Mouse (Mus musculus): Measurements from ENCODE around the gene Hoxa6. TPM values are rescaled to one million over a fixed set of nuclear protein-coding genes. Genes with fewer than 3 reads are reported as not detected.

Hoxa6 gene
- polyA plus RNA-seq, 1 experiment from 2014 or later = 20.3 TPM

DNA sequence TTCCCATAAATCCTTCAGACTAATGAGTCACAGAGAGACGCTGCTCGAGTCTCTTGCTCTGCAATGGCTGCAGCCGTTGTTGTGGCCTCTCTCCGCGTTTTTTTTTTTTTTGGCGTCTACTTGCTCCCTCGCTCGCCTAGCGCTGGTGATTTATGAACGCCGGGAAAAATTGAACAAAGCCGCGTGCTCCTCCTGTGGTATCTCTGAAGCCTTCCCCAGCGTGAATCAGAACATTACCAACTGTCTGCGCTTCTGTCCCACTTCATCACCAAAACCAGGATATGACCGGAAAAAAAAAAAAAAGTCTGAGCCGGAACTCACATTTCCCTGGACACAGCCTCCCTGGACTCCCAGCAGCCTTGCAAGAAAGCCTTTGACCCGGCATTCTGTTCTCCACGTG lies 23.3 kb downstream of the Hoxa6 start:
- H3K4me2 ChIP-seq = peak overlapping the region; percentile 48
- peak overlapping the region; percentile 82 for H3K27ac ChIP-seq (replicated peaks)
- ATAC-seq (ENCODE audit: low read depth) = no peak
- no peaks in the 10 kb centered on the region for H3K27me3 ChIP-seq
- peaks cover 20% of the 10 kb centered on the region for H3K36me3 ChIP-seq
- H3K4me3 ChIP-seq = peak overlapping the region; percentile 18
- under 1% methylated on average over 19 of the region's 19 CpGs for whole genome bisulfite sequencing
- peak overlapping the region; percentile 60 for H3K9ac ChIP-seq
- peaks cover 100% of the 10 kb centered on the region for H3K4me1 ChIP-seq (replicated peaks)
- no peaks in the 10 kb centered on the region for H3K9me3 ChIP-seq

DNA sequence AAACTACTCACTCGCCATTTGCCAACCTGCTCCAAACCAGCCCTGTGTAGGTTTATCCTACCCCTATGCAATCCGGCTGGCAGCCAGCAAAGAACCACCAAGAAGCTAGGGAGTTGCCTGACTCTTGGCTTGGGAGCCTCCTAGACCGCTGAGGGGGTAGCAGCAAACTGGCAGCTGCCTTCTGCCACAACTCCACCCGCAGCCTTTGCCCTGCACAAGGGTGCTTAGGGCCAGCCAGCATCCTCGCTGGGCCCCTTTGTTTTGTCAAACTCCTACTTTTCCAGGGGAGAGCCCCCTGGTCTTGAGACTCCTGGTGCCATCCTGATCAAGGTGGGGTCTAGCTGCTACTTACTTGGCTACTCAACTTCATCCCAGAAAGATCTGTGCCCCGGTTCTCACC lies 23.9 kb downstream of the Hoxa6 start:
- Histone ChIP-seq H3K27ac (replicated peaks) (peak overlapping the region; percentile 82), H3K36me3 (peaks cover 14% of the 10 kb centered on the region), H3K27me3 (no peaks in the 10 kb centered on the region), H3K4me3 (peak overlapping the region; percentile 18; the same call in 1 of the 2 replicates), H3K4me2 (peak overlapping the region; percentile 48), H3K4me1 (replicated peaks) (peaks cover 100% of the 10 kb centered on the region), H3K9me3 (no peaks in the 10 kb centered on the region), H3K9ac (peak overlapping the region; percentile 60)
- ATAC-seq (ENCODE audit: low read depth) = no peak
- WGBS = 10% methylated on average over 6 of the region's 6 CpGs

DNA sequence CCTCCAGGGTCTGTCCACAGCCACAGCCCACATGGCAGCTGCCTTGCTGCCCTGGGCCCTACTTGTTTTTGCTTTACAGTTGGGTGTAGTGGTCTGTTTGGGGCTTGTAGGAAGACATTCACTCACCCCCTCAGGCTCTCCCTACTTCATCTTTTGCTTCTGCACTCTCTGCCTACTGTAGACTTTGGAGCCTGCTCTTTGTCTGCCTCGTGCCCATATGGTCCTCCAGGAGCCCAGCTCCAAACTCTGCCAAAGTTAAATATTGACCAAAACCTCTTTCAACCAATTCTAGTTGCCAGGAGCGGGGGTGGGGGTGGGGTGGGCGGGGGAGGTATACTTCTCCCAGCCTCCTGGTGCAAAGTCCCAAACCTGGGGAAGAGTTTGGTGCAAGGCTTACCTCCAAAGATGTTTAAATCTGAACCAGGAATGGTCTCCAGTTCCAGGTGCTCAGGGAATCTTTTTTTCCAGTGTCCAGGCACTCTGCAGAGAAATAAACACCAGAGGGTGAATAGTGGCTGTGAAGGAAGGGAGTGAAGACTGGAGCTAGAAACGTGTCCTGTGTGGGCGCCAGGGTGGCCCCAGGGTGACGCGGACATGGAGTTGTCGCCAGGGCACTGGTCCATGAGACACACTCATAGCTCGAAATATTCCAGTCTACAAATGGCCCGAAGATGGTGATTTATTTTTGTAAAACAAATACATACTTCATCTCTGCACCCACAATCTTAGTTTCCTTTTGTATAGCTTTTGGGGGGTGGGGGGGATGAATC lies 25.0 kb downstream of the Hoxa6 start:
- ATAC-seq (ENCODE audit: low read depth) = no peak
- Histone ChIP-seq H3K27me3 (no peaks in the 10 kb centered on the region), H3K9me3 (no peaks in the 10 kb centered on the region), H3K4me2 (peak overlapping the region; percentile 48), H3K27ac (replicated peaks) (peak overlapping the region; percentile 82), H3K4me3 (no peak overlapping the region), H3K36me3 (peaks cover 8% of the 10 kb centered on the region), H3K4me1 (replicated peaks) (peaks cover 100% of the 10 kb centered on the region), H3K9ac (peak overlapping the region; percentile 60)
- WGBS = 13% methylated on average over 10 of the region's 10 CpGs

DNA sequence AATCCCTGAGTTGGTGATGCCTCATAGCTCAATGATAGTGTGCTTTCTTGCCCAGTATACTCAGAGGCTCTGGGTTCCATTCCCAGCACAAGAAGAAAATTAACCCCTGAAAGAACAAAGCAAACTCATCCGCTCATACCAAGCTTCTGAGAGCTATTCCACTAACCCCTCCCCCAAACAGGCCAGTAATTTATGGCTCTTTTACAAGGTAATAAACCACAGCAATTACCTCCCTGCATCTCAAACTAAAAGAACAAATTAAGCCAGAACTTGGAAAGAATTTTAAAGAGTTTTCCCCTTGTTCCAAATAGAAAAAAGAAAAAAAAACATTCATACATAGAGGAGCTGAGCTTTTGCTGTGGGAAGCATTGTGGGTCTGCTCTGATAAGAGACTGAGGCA lies 25.7 kb downstream of the Hoxa6 start:
- no peaks in the 10 kb centered on the region for H3K27me3 ChIP-seq
- H3K9ac ChIP-seq = 0 out of 2 replicates have a peak overlapping the region, but pooled peaks have one; percentile 60

DNA sequence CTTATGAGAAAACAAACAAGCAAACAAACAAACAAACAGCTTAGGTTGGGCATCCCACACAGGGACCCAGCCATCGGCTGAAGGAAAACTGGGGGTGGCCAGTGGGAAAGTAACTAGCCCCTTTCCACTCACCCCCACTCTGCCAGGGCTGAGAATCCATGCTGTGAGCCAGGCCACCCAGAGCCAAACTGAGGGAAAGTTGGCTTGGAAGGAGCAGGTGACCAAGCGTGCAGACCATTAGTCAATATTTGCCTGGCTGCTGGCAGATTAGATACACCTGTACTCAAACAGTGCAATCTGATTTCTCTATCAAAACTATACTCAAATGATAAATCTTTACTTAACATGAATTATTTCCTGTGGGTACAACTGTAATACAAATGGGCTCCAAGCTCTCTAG lies 26.5 kb downstream of the Hoxa6 start:
- Histone ChIP-seq H3K27ac (replicated peaks) (no peak overlapping the region; the same call in 1 of the 2 replicates), H3K9me3 (no peaks in the 10 kb centered on the region), H3K36me3 (peaks cover 8% of the 10 kb centered on the region), H3K4me2 (peak overlapping the region; percentile 75), H3K9ac (0 out of 2 replicates have a peak overlapping the region, but pooled peaks have one; percentile 95), H3K27me3 (no peaks in the 10 kb centered on the region), H3K4me3 (no peak overlapping the region), H3K4me1 (replicated peaks) (peaks cover 100% of the 10 kb centered on the region)
- 11% methylated on average over 2 of the region's 2 CpGs for WGBS
- ATAC-seq (ENCODE audit: low read depth) = no peak

More for the DNA sequence above, 25.7 kb downstream of the Hoxa6 start:
- Histone ChIP-seq H3K9me3 (no peaks in the 10 kb centered on the region), H3K27ac (replicated peaks) (peak overlapping the region; percentile 82), H3K36me3 (peaks cover 8% of the 10 kb centered on the region), H3K4me3 (no peak overlapping the region), H3K4me1 (replicated peaks) (peaks cover 100% of the 10 kb centered on the region), H3K4me2 (peak overlapping the region; percentile 48)
- no peak for ATAC-seq (ENCODE audit: low read depth)
- 14% methylated on average over 1 of the region's 1 CpGs for WGBS

DNA sequence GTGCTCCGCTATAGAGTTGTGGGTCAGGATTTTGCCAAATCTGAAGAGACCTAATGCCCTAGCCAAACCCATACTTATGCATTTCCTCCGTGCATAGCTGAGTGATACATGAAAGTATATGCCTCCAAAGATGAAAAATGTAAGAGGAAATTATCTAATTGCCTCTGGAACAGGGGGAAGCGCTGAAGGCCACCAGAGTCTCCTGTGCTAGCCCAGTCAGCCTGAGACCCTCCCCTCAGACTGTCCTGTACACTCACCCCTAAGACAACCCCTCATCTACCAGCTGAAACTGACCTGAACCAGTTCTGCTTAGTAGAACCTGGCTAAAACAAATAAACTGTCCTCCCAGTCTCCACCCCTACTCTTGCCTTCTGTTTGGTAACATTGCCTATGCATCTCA lies 27.8 kb downstream of the Hoxa6 start:
- no peak for ATAC-seq (ENCODE audit: low read depth)
- H3K4me2 ChIP-seq = peak overlapping the region; percentile 75

DNA sequence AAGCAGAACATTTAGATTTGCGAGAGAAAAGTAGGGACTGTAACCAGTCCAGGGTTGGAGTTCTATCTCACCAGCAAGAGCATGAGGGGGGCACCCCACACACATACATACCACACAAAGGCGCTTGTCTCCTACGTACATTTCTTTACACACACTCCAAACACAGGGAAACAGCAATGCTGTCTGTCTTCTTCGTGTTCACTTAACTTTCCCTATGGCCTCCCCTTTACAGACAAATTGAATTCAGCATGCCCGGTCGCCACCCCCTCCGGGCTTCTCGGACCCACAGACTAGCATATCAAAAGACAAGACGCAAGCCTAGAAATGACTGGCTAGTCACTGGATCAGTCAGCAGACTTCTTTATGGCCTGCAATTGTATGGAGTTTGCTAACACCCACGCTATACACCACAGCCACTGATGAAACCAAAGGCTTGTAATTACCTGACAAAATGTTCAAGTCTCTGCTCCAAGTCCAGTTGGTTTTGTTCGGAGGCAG lies 28.3 kb downstream of the Hoxa6 start:
- Histone ChIP-seq H3K9ac (peak overlapping the region; percentile 95), H3K4me2 (peak overlapping the region; percentile 75), H3K27me3 (no peaks in the 10 kb centered on the region), H3K4me1 (replicated peaks) (peaks cover 100% of the 10 kb centered on the region), H3K27ac (replicated peaks) (peak overlapping the region; percentile 97), H3K36me3 (peaks cover 4% of the 10 kb centered on the region), H3K9me3 (no peaks in the 10 kb centered on the region), H3K4me3 (peak overlapping the region; percentile 54)
- ATAC-seq (ENCODE audit: low read depth) = no peak
- WGBS = 5% methylated on average over 11 of the region's 11 CpGs

More for the DNA sequence above, 27.8 kb downstream of the Hoxa6 start:
- Histone ChIP-seq H3K9me3 (no peaks in the 10 kb centered on the region), H3K4me3 (peak overlapping the region; percentile 54), H3K27ac (replicated peaks) (peak overlapping the region; percentile 97), H3K4me1 (replicated peaks) (peaks cover 100% of the 10 kb centered on the region), H3K9ac (peak overlapping the region; percentile 95), H3K36me3 (peaks cover 4% of the 10 kb centered on the region), H3K27me3 (no peaks in the 10 kb centered on the region)
- 22% methylated on average over 3 of the region's 3 CpGs for WGBS

DNA sequence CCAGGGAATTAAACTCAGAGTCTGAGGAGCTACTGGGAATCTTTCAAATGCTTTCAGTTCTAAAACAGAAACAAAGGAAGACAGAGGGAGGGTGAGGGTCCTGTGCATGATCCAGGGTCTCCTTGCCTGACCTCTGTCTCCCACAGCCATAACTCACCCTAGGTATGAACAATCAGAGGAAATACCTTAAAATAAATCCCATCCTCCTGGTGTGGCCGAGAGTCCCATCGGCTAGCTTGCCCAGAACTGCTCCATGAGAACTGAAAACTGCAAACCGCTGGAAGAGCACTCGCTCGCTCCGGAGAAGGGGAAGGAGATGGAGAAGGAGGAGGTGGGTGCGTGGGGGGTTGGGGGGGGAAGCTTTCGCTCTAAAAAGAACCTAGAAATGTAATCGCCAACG lies 28.8 kb downstream of the Hoxa6 start:
- Histone ChIP-seq H3K9me3 (no peaks in the 10 kb centered on the region), H3K4me1 (replicated peaks) (peaks cover 100% of the 10 kb centered on the region), H3K9ac (peak overlapping the region; percentile 95), H3K27me3 (no peaks in the 10 kb centered on the region), H3K27ac (replicated peaks) (peak overlapping the region; percentile 97), H3K4me2 (peak overlapping the region; percentile 75), H3K4me3 (peak overlapping the region; percentile 54), H3K36me3 (peaks cover 4% of the 10 kb centered on the region)
- WGBS = 2% methylated on average over 10 of the region's 10 CpGs
- no peak for ATAC-seq (ENCODE audit: low read depth)

DNA sequence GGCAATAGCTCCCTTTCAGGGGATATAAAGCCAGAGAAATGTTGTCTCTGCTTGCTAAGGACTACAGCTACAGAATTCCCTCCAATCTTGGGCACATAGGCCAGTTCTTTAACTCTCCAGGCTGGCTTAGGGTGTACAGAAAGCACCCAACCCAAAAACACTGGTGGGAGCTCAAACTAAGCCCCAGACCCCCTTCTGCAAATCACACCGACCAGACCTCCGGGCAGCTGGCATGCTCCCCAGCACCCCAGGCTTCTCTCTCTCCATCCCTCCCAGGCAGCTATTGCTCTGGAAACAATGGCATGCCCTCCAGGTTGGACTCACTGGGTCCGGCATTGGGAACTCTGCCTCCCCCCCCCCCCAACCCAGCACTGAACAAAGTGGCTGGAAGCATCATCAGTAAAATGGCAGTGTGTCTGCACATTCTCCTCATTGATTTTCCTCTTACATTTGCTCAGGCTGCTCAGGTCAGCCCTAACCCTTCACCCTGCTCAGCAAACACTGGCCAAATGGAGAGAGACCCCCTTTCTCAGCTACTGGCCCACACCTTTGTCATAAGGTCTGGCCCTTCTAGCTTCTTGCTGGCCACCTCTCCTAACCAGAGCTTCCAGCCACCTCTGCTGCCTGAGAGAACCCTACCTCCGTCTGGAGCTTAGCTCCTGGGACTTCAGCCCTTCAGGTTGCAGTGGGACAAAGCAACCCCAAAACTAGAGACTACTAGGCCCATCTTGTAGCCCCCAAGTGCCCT lies 29.4 kb downstream of the Hoxa6 start:
- 4% methylated on average over 4 of the region's 4 CpGs for WGBS
- ATAC-seq (ENCODE audit: low read depth) = no peak
- Histone ChIP-seq H3K36me3 (peaks cover 4% of the 10 kb centered on the region), H3K4me3 (peak overlapping the region; percentile 54), H3K9me3 (no peaks in the 10 kb centered on the region), H3K4me1 (replicated peaks) (peaks cover 98% of the 10 kb centered on the region), H3K9ac (peak overlapping the region; percentile 95), H3K4me2 (peak overlapping the region; percentile 75), H3K27ac (replicated peaks) (peak overlapping the region; percentile 97), H3K27me3 (no peaks in the 10 kb centered on the region)

DNA sequence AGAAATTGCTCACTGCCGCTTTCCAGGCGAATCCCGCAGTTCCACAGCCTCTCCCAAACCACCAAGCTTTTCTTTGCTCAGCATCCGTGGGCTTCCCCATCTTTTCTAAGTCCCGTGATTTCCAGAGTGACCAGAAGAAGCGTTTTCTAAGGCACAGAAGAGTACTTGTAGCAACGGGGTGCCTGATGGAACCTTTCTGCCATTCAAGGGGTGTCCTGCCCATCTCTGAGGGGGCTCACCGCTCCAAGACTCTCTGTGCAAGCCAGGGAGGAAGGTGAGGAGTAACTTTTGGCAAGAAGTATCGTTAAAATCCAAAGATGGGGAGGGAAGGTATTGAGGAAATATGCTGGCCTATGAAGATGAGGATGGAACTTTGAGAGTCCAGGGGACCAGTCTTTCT lies 30.7 kb downstream of the Hoxa6 start:
- 2% methylated on average over 9 of the region's 9 CpGs for WGBS
- peak overlapping the region; percentile 95 for H3K9ac ChIP-seq
- peak overlapping the region; percentile 97 for H3K27ac ChIP-seq (replicated peaks)
- peak overlapping the region; percentile 75 for H3K4me2 ChIP-seq
- peaks cover 4% of the 10 kb centered on the region for H3K36me3 ChIP-seq
- H3K9me3 ChIP-seq = no peaks in the 10 kb centered on the region
- peaks cover 98% of the 10 kb centered on the region for H3K4me1 ChIP-seq (replicated peaks)
- peak overlapping the region; percentile 54 for H3K4me3 ChIP-seq
- no peak for ATAC-seq (ENCODE audit: low read depth)
- H3K27me3 ChIP-seq = no peaks in the 10 kb centered on the region

DNA sequence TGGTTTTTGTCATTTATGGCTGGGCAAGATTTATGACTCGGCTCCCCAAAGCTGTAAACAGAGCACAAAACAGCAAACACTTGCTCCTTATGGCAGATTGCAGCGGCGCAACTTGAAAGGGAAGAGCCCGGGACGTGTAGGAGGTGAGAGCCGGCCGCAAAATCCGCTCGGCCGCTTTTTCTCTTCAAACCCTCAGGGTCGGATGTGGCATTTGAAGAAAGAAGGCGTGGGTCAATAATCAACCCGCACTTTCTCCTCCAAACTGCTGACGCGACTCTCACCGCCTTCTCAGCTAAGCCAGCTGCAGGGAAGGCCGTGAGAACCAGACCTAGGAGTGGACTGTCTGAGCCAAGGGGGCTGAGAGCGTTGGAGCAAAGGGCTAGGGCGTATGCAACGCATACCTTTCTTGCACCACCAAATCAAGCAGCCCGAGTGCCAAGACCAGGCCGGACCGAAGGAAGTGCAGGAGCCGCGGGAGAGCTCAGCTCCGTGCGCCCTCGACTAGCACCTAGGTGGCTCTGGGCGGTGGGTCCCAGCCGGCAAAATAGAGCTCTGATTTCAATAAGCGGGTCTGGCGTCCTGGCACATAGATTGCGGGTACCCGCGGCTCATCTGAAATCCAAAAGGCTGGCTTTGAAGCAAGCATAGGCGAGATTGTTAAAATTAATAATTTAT lies 31.3 kb downstream of the Hoxa6 start, which contains the start of gene 5730596B20Rik:
5730596B20Rik (plus strand) TSS at position 438 of the 675 bp plus-strand sequence.
- 2% methylated on average over 36 of the region's 36 CpGs for WGBS
- peaks cover 98% of the 10 kb centered on the region for H3K4me1 ChIP-seq (replicated peaks)
- no peaks in the 10 kb centered on the region for H3K27me3 ChIP-seq
- peaks cover 5% of the 10 kb centered on the region for H3K36me3 ChIP-seq
- H3K27ac ChIP-seq (replicated peaks) = peak within 1 kb of the TSS; percentile 97
- peak within 1 kb of the TSS; percentile 95 for H3K9ac ChIP-seq
- ATAC-seq (ENCODE audit: low read depth) = no peak
- peak within 1 kb of the TSS; percentile 75 for H3K4me2 ChIP-seq
- no peaks in the 10 kb centered on the region for H3K9me3 ChIP-seq
- H3K4me3 ChIP-seq = peak within 1 kb of the TSS; percentile 54

All from neural tube, embryonic 13.5 days (tissue).